Mouse (Mus musculus): ENCODE measurements around the gene Scap. TPM values are rescaled to one million over a fixed set of nuclear protein-coding genes. Genes with fewer than 3 reads are reported as not detected.

The Scap gene
- polyA plus RNA-seq, 1 experiment from 2014 or later = 38.5 TPM

Other genes starting within 250 kb of the Scap start
- 94.3 and 99.5 TPM in 2 replicates for gene Smarcc1, start 215.6 kb upstream of the Scap start, polyA plus RNA-seq (2015; fragmentation: Nextera tagmentation; extraction: Ambion mirVana)
- 103 and 106 TPM in 2 replicates for gene Dhx30, start 215.5 kb upstream of the Scap start, polyA plus RNA-seq (2015; fragmentation: Nextera tagmentation; extraction: Ambion mirVana)
- 4.3 and 5.1 TPM in 2 replicates for gene Cspg5, start 89.5 kb upstream of the Scap start, polyA plus RNA-seq (2015; fragmentation: Nextera tagmentation; extraction: Ambion mirVana)
- gene Elp6, start 28.1 kb upstream of the Scap start, polyA plus RNA-seq (2015; fragmentation: Nextera tagmentation; extraction: Ambion mirVana) = 21.0 and 22.8 TPM in 2 replicates
- gene Ptpn23, start 74.9 kb downstream of the Scap start, polyA plus RNA-seq (2015; fragmentation: Nextera tagmentation; extraction: Ambion mirVana) = 16.4 and 17.2 TPM in 2 replicates
- 62.1 and 64.5 TPM in 2 replicates for gene Ngp, start 86.5 kb downstream of the Scap start, polyA plus RNA-seq (2015; fragmentation: Nextera tagmentation; extraction: Ambion mirVana)
- gene Klhl18, start 143.4 kb downstream of the Scap start, polyA plus RNA-seq (2015; fragmentation: Nextera tagmentation; extraction: Ambion mirVana) = 7.4 and 7.7 TPM in 2 replicates
- gene Kif9, start 143.7 kb downstream of the Scap start, polyA plus RNA-seq (2015; fragmentation: Nextera tagmentation; extraction: Ambion mirVana) = 0.95 and 1.1 TPM in 2 replicates
- gene Setd2, start 199.3 kb downstream of the Scap start, polyA plus RNA-seq (2015; fragmentation: Nextera tagmentation; extraction: Ambion mirVana) = 31.1 and 31.9 TPM in 2 replicates